Mouse (Mus musculus): ENCODE data around the gene Ier2. TPM values are rescaled to one million over a fixed set of nuclear protein-coding genes. Genes with fewer than 3 reads are reported as not detected.

The Ier2 gene
- 936 TPM for polyA plus RNA-seq (2017; shearing (Covaris generic))

DNA sequence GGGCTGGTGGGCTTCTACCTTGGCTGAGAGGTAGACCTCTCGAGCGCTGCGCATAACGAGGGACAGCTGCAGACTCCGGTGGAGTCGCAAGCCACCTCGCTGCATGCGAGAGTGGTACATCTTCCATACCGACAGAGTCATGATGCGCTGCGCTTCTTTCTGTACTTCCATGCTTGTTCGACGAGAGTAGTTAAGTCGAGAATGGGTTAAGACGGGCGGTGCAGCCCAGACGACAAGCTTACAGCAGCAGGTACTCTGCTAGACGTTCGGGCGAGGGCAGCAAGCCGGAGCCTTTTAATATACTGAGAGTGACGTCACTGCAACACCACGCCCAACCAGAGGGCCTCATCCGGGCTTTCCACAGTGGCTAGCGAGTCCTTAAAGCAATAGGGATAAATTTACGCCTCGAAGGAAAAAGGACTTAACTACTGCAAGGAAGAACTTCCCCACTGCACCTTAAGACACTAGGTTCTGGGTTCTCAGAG is at the start of gene Ier2:
Gene Ier2 (minus strand): TSS at position 272 of the 485 bp plus-strand sequence.

DNA sequence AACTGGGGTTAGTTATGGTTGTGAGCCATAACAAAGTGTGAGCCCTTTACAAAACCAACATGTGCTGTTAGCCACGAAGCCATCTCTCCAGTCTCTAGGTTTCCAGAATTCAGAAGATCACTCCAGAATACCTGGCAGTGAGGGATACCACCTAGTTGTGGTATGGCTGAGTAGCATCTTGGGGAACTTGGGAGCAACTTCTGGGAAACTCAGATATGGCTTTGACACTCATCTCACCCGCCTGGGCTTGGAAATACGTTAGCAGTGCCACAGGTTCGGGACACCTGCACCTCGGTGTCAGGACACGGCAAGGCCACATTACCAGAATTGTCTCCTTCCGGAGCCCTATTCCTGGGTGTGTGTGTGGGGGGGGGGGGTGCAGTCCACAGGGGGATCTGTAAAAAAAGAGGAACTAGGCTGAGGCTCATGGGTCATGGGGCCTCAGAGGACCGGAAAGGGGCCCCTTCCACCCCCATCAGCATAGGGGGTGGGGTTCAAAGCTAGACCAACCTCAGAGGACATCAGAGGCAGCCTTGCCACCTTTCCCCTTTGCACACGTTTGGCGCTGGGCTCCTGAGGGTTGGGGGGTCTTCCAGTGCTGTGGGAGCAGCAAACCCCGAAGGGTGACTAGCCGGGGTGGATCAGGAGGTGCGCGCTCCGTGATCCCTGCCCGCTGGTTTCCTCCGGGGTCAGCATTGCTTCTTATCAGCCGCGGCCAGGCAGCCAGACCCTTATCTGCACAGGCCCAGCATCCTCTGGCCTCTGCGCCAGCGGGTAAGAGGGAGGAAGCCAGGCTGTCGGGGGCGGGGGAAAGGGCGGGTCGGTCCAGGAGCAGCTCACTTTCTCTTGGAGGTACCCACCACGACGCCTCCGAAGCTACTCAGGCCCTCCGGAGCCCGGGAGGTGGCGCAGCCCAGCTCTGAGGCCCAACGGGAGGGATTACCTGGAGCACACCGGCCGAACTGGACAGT is 38.6 kb upstream of the Ier2 start, which contains the start of gene Lyl1:
Gene Lyl1 (plus strand): TSS at position 517 of the 971 bp plus-strand sequence.

DNA sequence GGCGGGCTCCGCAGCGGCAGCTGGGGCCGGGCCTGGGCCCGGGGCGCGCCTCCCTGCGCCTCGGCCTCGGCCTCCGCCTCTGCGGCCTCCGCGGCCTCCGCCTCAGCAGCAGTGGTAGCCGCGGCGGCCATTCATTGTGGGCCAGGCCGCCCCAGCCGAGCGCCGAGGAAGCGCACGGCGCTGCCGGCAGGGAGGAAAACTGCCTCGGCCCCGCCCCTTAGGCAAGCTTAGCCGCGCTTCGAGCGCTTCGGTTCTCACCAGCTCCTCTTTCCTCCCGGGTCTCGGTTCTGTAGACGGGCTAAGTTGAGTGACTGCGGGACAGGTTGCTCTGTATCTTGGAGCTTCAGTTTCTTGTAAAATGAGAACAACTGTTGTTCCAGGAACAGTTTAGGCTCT is 25.1 kb upstream of the Ier2 start, which contains the start of gene Nacc1:
Gene Nacc1 (minus strand): TSS at position 158 of the 396 bp plus-strand sequence.

DNA sequence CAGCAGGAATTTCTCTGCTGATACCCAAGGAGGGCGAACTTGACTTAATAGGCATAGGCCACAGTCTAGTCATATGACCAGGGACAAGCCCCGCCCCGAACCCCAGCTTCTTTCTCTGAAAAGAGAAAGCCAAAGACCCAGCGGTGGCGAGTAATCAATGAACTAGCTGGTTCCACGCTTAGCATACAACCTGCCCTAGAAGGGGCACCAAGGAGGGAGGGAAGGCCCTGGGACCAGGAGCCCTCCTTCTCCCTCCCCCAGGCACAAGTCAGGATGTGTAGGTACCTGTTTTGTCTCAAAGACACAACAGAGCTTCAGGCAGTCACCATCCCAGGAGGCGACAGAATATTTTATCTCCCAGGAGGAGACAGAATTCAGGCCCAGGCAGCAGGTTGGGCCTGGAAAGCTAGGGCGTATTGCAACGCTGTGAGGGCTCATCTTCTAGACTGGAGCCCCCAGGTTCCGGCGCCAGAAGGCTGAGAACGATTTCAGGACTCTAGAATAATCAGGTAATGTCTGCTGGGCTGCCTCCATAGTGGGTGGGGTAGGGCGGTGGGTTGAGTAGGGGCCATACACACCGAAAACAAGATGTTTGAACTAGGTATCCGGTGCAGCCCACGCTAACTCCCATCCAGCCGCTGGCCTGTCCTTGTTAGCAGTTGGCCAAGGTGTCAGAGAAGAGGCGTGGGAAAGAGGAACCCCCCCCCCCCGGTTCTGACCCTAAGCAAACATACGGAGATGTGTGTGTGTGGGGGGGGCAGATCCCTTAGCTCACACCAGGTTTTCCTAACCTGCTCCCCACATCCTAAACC is 23.7 kb upstream of the Ier2 start, which contains the start of gene Trmt1:
Gene Trmt1 (plus strand): TSS at position 117 of the 812 bp plus-strand sequence.

Other genes with a start within 250 kb of the Ier2 start
- 57.7 TPM for gene Trmt1, start 23.5 kb upstream of the Ier2 start, polyA plus RNA-seq (2017; shearing (Covaris generic))
- gene Nacc1, start 25.0 kb upstream of the Ier2 start, polyA plus RNA-seq (2017; shearing (Covaris generic)): 15.1 TPM
- gene Lyl1, start 38.6 kb upstream of the Ier2 start, polyA plus RNA-seq (2017; shearing (Covaris generic)): not detected
- gene G430095P16Rik, start 60.2 kb upstream of the Ier2 start, polyA plus RNA-seq (2017; shearing (Covaris generic)): 7.6 TPM
- gene Nfix, start 137.5 kb upstream of the Ier2 start, polyA plus RNA-seq (2017; shearing (Covaris generic)): 6.2 TPM
- gene Dand5, start 160.0 kb upstream of the Ier2 start, polyA plus RNA-seq (2017; shearing (Covaris generic)): 2.1 TPM
- 23.3 TPM for gene Gadd45gip1, start 168.7 kb upstream of the Ier2 start, polyA plus RNA-seq (2017; shearing (Covaris generic))
- 132 TPM for gene Rad23a, start 177.8 kb upstream of the Ier2 start, polyA plus RNA-seq (2017; shearing (Covaris generic))
- gene Calr, start 184.1 kb upstream of the Ier2 start, polyA plus RNA-seq (2017; shearing (Covaris generic)): 572 TPM
- 70.0 TPM for gene Farsa, start 194.1 kb upstream of the Ier2 start, polyA plus RNA-seq (2017; shearing (Covaris generic))
- 4.4 TPM for gene Syce2, start 209.3 kb upstream of the Ier2 start, polyA plus RNA-seq (2017; shearing (Covaris generic))
- gene Gcdh, start 231.1 kb upstream of the Ier2 start, polyA plus RNA-seq (2017; shearing (Covaris generic)): 18.6 TPM
- gene Klf1, start 239.1 kb upstream of the Ier2 start, polyA plus RNA-seq (2017; shearing (Covaris generic)): not detected
- 7.4 TPM for gene Dnase2a, start 245.7 kb upstream of the Ier2 start, polyA plus RNA-seq (2017; shearing (Covaris generic))

All from effector memory CD4-positive, alpha-beta T cell, adult 7 months (primary cell).